Mouse (Mus musculus): ENCODE measurements around the gene Rgs3.
A peak's percentile ranks its signal among the peaks of the same experiment; 100 is the strongest.

Rgs3 gene

DNA sequence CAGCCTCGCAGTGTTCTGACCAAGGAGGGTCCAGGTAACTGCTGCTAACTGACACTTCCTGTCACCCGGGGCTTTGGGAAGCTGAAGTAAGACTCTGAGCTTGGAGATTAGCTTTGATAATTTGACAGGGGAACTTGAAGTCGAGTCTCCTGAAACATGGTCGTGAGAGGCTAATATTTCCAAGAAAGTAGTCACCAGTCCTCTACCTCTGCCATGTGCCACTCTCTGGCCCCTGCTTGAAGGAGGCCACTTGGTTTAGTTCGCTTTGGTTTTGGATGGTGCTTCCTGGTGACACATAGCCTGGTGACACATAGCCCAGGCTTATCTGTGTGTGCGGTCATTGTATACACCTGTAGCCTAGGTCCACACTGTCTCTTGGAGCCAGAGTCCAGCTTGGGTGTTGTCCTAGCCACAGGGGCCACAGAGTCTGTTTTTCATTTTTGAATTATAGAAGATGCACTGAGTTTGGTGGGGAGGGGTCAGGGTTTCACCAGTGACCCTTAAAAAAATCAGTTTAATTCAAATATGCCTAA lies at the start of gene Rgs3:
Gene Rgs3, plus strand, starts transcription at position 51 of the 533 bp plus-strand sequence.
- DNase-seq (ENCODE audit: low spot score), result no peak

- DNase-seq (ENCODE audit: low spot score), result no peak
Measured at GRCm38 (mm10) chr4:62509946-62510345, 49.7 kb upstream of the Rgs3 start.

DNA sequence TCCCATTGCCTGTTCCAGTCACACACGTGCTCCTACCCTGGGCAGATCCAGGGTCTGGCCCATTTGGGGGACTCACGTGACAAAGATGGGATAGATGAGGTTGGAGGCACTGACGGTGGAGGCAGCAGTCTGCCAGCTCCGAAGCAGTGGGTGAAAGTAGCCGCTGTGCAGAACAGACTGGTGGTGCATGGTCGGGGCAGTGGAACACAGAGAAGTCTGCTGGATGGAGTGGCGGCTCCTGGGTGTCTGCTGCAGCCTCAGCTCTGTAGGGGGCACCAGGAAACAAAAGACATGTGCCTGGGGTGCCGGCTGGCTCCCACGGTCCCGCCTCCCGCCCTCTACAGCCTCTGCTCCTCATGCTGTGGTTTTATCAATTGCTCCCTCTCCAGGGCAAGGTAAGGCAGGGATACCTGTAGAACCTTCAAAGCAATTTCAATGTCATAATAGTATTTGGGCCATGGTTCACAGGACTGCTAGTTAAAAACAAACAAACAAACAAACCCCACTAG lies 45.6 kb upstream of the Rgs3 start:
- DNase-seq (ENCODE audit: low spot score), result no peak

- DNase-seq (ENCODE audit: low spot score), result no peak
Measured at GRCm38 (mm10) chr4:62514995-62515394, 44.7 kb upstream of the Rgs3 start.

GRCm38 (mm10) chr4:62515490-62515889 lies 44.2 kb upstream of the Rgs3 start:
- no peak for DNase-seq (ENCODE audit: low spot score)

GRCm38 (mm10) chr4:62516079-62516478 lies 43.6 kb upstream of the Rgs3 start:
- DNase-seq (ENCODE audit: low spot score), result no peak

DNA sequence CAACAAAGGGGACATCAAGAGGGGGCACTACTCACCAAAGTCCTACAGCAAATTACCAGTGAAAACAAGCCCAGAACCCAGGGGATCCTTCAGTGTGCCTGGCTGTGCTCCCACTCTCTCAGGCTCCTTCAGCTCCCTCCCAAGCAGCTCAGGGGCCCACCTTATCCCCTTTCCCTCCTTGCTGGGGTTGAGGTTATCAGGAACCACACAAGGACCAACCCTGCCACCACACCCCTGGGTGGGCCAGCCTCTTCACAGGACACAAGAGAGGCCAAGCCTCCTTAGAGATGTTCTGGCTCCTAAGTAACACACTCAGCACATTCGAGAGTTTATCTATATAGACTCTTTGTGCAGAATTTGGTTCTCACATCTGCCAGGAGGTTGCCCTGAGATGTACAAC lies 43.1 kb upstream of the Rgs3 start:
- DNase-seq (ENCODE audit: low spot score), result no peak

DNA sequence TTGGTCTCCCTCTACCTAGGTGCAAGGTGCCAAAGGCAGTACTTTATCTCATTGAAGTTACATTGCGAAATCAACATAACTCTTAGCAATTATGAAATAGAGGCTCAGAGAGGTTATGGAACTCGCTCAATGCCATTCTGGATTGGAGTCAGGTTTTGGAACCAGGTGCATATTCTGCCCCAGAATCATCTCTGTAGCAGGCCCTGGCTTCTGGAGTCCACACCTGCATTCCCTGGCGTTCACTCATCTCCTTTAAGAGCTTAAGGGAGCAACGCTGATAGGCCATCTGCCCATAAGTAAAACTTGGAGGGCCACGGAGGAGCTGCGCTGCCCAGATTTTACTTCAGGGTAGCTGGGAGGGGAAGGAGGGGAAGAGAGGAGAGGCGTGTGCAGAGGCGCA lies 42.6 kb upstream of the Rgs3 start:
- DNase-seq (ENCODE audit: low spot score), result no peak

- DNase-seq (ENCODE audit: low spot score), result no peak
Measured at GRCm38 (mm10) chr4:62517538-62518415, 41.9 kb upstream of the Rgs3 start.

DNA sequence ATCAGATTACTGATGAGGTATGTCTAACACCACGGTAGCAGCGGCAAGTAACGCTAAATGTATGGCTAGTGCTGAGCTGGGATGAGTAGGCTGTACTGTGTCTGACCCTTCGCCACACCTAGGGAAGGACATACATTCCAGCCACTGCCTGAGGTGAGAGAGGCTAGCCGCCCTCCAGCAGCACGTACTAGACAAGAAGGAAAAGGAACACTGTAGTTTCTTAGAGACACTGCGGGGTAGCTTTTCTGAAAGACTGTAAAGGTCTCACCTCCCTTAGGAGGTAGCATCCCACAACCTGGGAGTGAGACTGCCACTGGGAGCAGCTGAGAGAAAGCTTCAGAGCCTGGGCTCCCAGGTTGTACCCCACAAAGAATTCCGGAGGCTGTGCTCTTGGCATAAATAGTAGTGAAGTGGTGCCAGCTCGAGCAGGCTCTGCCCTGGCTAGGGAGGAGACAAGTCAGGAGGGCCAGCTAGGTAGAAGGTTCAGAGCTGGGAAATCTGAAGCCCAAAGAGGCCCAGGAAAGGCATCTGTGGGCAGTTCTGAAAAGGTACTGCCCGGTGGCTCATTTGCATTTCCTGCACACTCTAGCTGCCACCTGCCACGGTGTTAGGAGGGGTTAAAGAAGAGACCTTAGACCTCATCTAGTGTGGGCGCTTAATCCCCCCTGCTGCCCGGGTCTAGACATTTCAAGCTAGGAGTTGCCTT lies 41.1 kb upstream of the Rgs3 start:
- no peak for DNase-seq (ENCODE audit: low spot score)

DNA sequence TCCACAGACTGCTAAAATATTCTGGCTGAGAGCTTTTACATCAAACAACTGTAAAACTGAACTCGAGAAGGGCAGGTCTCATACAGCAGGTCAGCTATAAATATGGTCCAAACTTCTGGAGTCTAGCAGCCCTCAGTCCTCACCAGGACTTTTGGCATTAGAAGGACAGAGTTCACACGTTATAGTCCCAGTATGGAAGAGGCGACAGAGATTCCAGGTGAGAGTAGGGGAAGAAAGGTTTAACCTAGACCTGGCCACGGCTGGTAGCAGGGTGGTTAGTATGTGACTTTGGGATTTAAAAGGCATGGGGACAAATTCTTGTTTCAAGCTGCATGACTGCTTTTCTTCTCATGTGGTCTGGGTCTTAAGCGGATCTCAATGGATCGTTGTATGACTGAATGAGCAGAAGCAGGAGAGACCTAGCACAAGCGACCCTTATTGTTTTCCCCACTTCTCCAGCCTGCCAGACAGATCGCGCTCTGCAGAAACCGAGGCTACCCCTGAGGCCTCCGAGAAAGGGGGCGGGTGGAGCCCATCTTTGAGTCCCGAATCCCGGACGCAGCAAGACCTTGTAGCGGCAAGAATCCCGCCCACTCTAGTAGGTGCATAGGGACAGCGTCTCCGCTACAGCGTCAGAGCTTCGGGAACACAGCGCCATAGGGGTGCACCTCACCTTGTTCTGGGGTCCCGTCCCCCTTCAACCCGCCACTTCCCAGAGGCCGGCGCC lies 40.4 kb upstream of the Rgs3 start:
- DNase-seq (ENCODE audit: low spot score), result no peak

DNA sequence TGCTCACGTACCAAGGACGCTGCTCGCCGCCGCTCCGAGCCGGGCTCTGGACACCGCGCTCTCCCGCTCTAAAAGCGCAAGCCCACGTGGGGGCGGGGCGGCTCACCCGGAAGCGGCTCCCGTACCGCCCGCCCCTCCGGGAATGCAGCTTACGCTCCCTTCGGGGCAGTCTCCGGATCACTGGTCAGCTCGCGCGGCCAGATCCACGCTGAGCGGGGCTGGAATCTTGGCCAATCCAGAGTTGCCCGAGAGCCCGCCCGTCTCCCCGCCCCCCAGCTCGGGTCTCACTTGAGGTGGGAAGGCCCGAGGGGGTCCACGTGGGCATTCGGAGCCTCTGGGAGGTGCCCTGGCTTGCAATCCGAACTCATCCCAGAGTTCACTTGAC lies 39.8 kb upstream of the Rgs3 start, which contains the start of gene Alad:
Gene Alad, minus strand, starts transcription at position 70 of the 385 bp plus-strand sequence.
- peak; percentile 89 for DNase-seq (ENCODE audit: low spot score)

GRCm38 (mm10) chr4:62520892-62521400 lies 38.7 kb upstream of the Rgs3 start:
- DNase-seq (ENCODE audit: low spot score), result no peak

DNA sequence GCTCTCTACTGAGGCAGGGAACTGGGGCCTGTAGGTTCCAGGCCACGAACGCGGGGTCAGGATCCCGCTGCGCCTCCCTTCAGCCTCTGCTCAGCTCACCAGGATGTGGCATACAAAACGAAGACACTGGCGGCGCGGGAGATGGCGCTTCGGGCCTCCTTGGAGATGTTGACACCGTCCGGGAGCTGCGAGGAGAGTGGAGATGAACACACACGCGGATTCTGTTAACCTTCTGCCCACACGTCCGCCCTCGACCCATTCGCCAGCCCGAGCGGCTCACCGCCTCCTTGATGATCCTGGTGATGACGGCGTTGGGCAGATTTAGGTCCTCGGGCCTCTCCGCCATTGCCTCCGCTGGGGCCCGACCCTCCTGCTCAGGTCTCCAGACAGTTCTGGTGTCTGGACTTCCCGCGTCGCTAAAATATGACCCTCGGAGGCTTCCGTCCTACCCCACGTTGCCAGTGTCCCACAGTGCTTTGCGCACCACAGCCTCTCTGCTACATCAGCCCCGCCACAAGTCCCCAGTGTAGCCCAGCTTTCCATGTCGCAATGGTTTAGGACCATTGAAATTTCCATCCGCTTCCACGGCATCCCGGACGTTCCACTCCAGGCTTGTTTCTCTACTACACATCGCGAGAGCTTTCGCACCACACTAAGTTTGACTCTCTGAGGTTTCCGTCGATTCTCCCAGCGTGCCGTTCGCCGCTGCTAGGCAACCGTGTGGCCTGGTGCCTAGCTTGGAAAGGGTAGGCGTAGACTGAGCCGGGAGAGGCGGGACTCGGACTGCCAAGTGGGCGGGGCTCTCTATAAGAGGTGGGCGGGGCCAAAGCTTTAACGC lies 34.8 kb upstream of the Rgs3 start, which contains the start of the genes Pole3 and 4933430I17Rik:
Gene Pole3, minus strand, starts transcription at position 418 of the 838 bp plus-strand sequence.
Gene 4933430I17Rik, plus strand, starts transcription at position 719 of the 838 bp plus-strand sequence.
- peak; percentile 97 for DNase-seq (ENCODE audit: low spot score)

- no peak for DNase-seq (ENCODE audit: low spot score)
Measured at GRCm38 (mm10) chr4:62525489-62525811, 34.2 kb upstream of the Rgs3 start.

GRCm38 (mm10) chr4:62526256-62526655 lies 33.4 kb upstream of the Rgs3 start:
- DNase-seq (ENCODE audit: low spot score), result no peak

DNA sequence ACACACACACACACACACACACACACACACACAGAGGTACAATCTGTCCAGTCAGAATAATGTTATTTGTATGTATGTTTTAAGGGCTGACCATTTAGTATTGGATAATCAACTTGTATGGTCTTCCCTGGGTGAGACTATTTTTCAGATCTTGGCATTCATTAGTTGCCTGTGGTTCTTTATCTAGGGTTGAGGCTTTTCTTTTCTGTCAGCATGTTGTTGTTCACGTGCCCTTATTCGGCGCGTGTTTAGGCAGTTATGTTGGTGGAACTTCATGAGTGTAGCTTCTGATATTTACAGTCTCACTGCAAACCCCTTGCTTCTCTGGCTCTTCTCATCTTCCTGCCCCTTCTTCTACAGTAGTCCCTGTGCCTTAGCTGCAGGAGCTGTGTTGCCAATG lies 32.0 kb upstream of the Rgs3 start:
- DNase-seq (ENCODE audit: low spot score), result no peak

- no peak for DNase-seq (ENCODE audit: low spot score)
Measured at GRCm38 (mm10) chr4:62533729-62534128, 25.9 kb upstream of the Rgs3 start.

GRCm38 (mm10) chr4:62541802-62542201 lies 17.8 kb upstream of the Rgs3 start:
- no peak for DNase-seq (ENCODE audit: low spot score)

GRCm38 (mm10) chr4:62543782-62544181 lies 15.9 kb upstream of the Rgs3 start:
- DNase-seq (ENCODE audit: low spot score), result no peak

GRCm38 (mm10) chr4:62544801-62545200 lies 14.8 kb upstream of the Rgs3 start:
- no peak for DNase-seq (ENCODE audit: low spot score)
